Comparison of ENCODE assay signal across 13 mouse cellular contexts in the genomic region with DNA sequence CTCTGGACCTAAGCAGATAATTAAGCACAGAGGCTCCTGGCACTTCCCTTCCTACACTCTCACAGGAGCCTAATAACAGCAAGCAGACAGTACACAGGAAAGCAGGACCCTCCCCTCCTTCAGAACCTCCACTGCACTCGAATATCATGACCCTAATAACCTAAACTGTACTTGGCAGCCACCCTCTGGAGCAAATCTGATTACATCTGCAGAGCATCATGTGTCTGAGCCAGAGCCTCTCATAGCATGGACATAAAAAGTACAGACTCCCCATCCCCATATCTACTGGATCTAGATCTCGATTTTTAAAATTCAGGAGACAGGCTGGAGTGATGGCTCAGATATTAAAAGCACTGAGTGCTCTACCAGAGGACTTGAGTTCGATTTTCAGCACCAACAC. TPM values are rescaled to one million over a fixed set of nuclear protein-coding genes. Genes with fewer than 3 reads are reported as not detected.
DNase-seq lines count a peak whose midpoint lies in the region; ATAC-seq and TF ChIP-seq lines count a peak whose summit lies in the region.
"Had no signal": no experiment of that assay in that cellular context is flagged by ENCODE, and none has a peak within 500 bp of the region (broad histone marks: within the 10 kb centered on the region; RNA-seq: fewer than 3 reads in every experiment).

No protein-coding gene starts in this region.

- 59% methylated on average over 3 of the region's 3 CpGs for WGBS in cerebellum, adult 2 months
- WGBS in hindbrain, embryonic 11.5 days = 84% methylated on average over 3 of the region's 3 CpGs
- 71% methylated on average over 3 of the region's 3 CpGs for WGBS in hindbrain, embryonic 16.5 days
- 53% methylated on average over 3 of the region's 3 CpGs for WGBS in intestine, embryonic 16.5 days

- H3K36me3 ChIP-seq in hindbrain, embryonic 11.5 days (ENCODE audit: control insufficient read depth, insufficient read depth, low read length) = no peaks in the 10 kb centered on the region
- no peaks in the 10 kb centered on the region for H3K36me3 ChIP-seq in hindbrain, embryonic 16.5 days (ENCODE audit: control insufficient read depth, insufficient read depth, low read length)
- no peaks in the 10 kb centered on the region for H3K36me3 ChIP-seq in intestine, embryonic 16.5 days (ENCODE audit: control insufficient read depth, insufficient read depth, low read length)
- H3K36me3 ChIP-seq: heart, embryonic 15.5 days had no signal

- no peak for DNase-seq in cerebellum, adult 2 months
- no peak for DNase-seq in cerebellum, postnatal 25 days
- DNase-seq in hindbrain, embryonic 11.5 days (ENCODE audit: low spot score) = no peak
- DNase-seq in 3T3-L1 (ENCODE audit: low read depth, low spot score) = peak; percentile 40
- no peak for DNase-seq in embryo, embryonic 11 days
- DNase-seq: kidney, adult 18-20 months; thymus, adult 18-20 months had no signal

- peaks cover 16% of the 10 kb centered on the region for H3K4me1 ChIP-seq in cerebellum, adult 2 months (ENCODE audit: control insufficient read depth, insufficient read depth, low read length)
- no peaks in the 10 kb centered on the region for H3K4me1 ChIP-seq in hindbrain, embryonic 11.5 days (replicated peaks; ENCODE audit: control insufficient read depth, insufficient read depth, low read length)
- H3K4me1 ChIP-seq in hindbrain, embryonic 16.5 days (ENCODE audit: control insufficient read depth, insufficient read depth, low read depth, low read length) = peaks cover 5% of the 10 kb centered on the region; the same call in 1 of the 2 replicates
- peaks cover 25% of the 10 kb centered on the region for H3K4me1 ChIP-seq in intestine, embryonic 16.5 days (ENCODE audit: control insufficient read depth, insufficient read depth, low read length)

- H3K27ac ChIP-seq in cerebellum, adult 2 months (ENCODE audit: insufficient read depth, low read length) = peak overlapping the region; percentile 37
- 0 out of 2 replicates have a peak overlapping the region, but pooled peaks have one; percentile 25 for H3K27ac ChIP-seq in hindbrain, embryonic 11.5 days (ENCODE audit: low read depth, low read length)
- no peak overlapping the region for H3K27ac ChIP-seq in hindbrain, embryonic 16.5 days (ENCODE audit: low read depth, low read length)
- peak overlapping the region; percentile 36 for H3K27ac ChIP-seq in intestine, embryonic 16.5 days (ENCODE audit: low read length)
- H3K27ac ChIP-seq: heart, embryonic 15.5 days; macrophage had no signal

- H3K9ac ChIP-seq in hindbrain, embryonic 11.5 days (ENCODE audit: low read depth, low read length) = no peak overlapping the region
- no peak overlapping the region for H3K9ac ChIP-seq in hindbrain, embryonic 16.5 days (ENCODE audit: low read depth, low read length)
- no peak overlapping the region for H3K9ac ChIP-seq in intestine, embryonic 16.5 days (ENCODE audit: low read depth, low read length)
- H3K9ac ChIP-seq: heart, embryonic 15.5 days had no signal

- TF ChIP-seq CTCF in cerebellum, adult 2 months (IDR thresholded peaks at IDR 0.05; ENCODE audit: borderline replicate concordance, insufficient read depth, low read depth, low read length) = no peak

- no peaks in the 10 kb centered on the region for H3K27me3 ChIP-seq in cerebellum, adult 2 months (ENCODE audit: control insufficient read depth, insufficient read depth, low read length)
- H3K27me3 ChIP-seq in hindbrain, embryonic 11.5 days (ENCODE audit: control insufficient read depth, insufficient read depth, low read length) = no peaks in the 10 kb centered on the region
- no peaks in the 10 kb centered on the region for H3K27me3 ChIP-seq in hindbrain, embryonic 16.5 days (replicated peaks; ENCODE audit: control insufficient read depth, insufficient read depth, low read length)
- no peaks in the 10 kb centered on the region for H3K27me3 ChIP-seq in intestine, embryonic 16.5 days (replicated peaks; ENCODE audit: control insufficient read depth, insufficient read depth, low read length)
- H3K27me3 ChIP-seq: heart, embryonic 15.5 days had no signal

- no peak for TF ChIP-seq POLR2A in cerebellum, adult 2 months (IDR thresholded peaks at IDR 0.05; ENCODE audit: borderline replicate concordance, insufficient read depth, low read length)

- no peak for ATAC-seq in hindbrain, embryonic 11.5 days (ENCODE audit: low FRiP score)
- ATAC-seq in hindbrain, embryonic 16.5 days = no peak
- no peak for ATAC-seq in intestine, embryonic 16.5 days
- ATAC-seq in inflammation-experienced regulatory T-cells, adult 6 months = no peak

- no peak overlapping the region for H3K4me2 ChIP-seq in hindbrain, embryonic 11.5 days (replicated peaks; ENCODE audit: low read depth, low read length)
- H3K4me2 ChIP-seq in hindbrain, embryonic 16.5 days (ENCODE audit: low read length) = no peak overlapping the region
- no peak overlapping the region for H3K4me2 ChIP-seq in intestine, embryonic 16.5 days (ENCODE audit: low read depth, low read length)
- H3K4me2 ChIP-seq: heart, embryonic 15.5 days; liver, embryonic 11.5 days had no signal

- no peaks in the 10 kb centered on the region for H3K9me3 ChIP-seq in hindbrain, embryonic 11.5 days (ENCODE audit: control insufficient read depth, low read length)
- no peaks in the 10 kb centered on the region for H3K9me3 ChIP-seq in hindbrain, embryonic 16.5 days (ENCODE audit: control insufficient read depth, low read length)
- H3K9me3 ChIP-seq in intestine, embryonic 16.5 days (ENCODE audit: control insufficient read depth, low read length) = no peaks in the 10 kb centered on the region
- H3K9me3 ChIP-seq: heart, embryonic 15.5 days had no signal

- no peak overlapping the region for H3K4me3 ChIP-seq in cerebellum, adult 2 months (replicated peaks; ENCODE audit: insufficient read depth, low read depth, low read length)
- H3K4me3 ChIP-seq in hindbrain, embryonic 11.5 days (ENCODE audit: low read depth, low read length) = no peak overlapping the region
- H3K4me3 ChIP-seq in hindbrain, embryonic 16.5 days (ENCODE audit: low read length) = no peak overlapping the region
- H3K4me3 ChIP-seq in intestine, embryonic 16.5 days (ENCODE audit: low read length) = no peak overlapping the region
- H3K4me3 ChIP-seq: heart, embryonic 15.5 days had no signal

RNA-seq across cellular contexts. Expression of a gene that starts 58.0 kb away (rescaled TPM):
- 72.3 and 79.5 TPM in 2 replicates for polyA plus RNA-seq in cerebellum, adult 2 months (2012; rRNA removed)
- 30.6 and 37.7 TPM in 2 replicates for polyA plus RNA-seq in hindbrain, embryonic 11.5 days (2014; fragmentation: Nextera tagmentation; extraction: Ambion mirVana)
- 95.5 and 108 TPM in 2 replicates for polyA plus RNA-seq in hindbrain, embryonic 16.5 days (2015; fragmentation: Nextera tagmentation; extraction: Ambion mirVana)
- polyA plus RNA-seq in intestine, embryonic 16.5 days (2015; fragmentation: Nextera tagmentation; extraction: Ambion mirVana) = 42.1 and 44.1 TPM in 2 replicates
- polyA plus RNA-seq in inflammation-experienced regulatory T-cells, adult 6 months (2017; shearing (Covaris generic)) = 1 to 10 TPM; 4.5 to 8.6 (median 6.0) TPM
